Mouse (Mus musculus): Measurements from ENCODE around the gene Vamp1.

The Vamp1 gene

GRCm38 (mm10) chr6:125285890-125286289 is 70.5 kb downstream of the Vamp1 start, which contains the start of gene Tuba3a:
Gene Tuba3a, minus strand, starts transcription at chr6:125286042.
- DNase-seq (ENCODE audit: low spot score in 2 of 2), result no peak

DNA sequence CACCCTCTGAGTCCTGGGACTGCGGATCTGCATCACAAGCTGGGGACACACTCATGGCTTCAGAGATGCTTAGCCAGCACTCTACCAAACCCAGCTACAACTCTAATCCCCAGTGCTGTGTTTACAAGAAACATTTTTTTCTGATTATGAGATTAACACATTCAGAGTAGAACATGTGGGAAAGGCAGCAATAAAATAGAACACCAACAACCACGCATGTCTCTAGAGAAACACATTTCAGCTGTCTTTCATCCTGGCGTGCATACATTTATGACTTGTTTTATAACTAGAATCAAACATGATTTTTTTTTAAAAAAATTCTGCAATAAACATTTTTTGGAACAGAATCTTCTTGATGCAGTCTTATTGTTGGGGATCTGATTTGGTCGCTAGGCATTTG is 71.6 kb downstream of the Vamp1 start:
- no peak for DNase-seq (ENCODE audit: low spot score in 2 of 2)

DNA sequence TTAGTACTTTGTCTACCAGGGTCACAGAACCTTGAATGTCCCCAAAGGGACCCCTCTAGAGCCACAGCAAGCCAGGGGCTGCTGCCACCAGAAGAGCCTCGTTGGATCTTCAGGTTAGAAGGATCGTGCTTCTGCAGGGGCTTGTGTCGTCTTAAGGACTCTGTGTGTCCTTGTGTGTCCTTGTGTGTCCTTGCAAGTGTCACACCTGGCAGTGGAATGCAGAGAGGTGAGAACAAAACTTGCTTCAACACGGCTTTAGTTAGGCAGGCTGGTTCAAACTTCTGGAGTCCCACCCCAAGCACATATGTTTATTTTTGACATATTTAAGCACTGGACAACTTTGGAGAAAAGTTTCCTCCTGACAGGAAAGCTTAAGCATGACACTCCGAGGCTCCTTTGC is 73.4 kb downstream of the Vamp1 start:
- DNase-seq (ENCODE audit: low spot score in 2 of 2), result no peak

DNA sequence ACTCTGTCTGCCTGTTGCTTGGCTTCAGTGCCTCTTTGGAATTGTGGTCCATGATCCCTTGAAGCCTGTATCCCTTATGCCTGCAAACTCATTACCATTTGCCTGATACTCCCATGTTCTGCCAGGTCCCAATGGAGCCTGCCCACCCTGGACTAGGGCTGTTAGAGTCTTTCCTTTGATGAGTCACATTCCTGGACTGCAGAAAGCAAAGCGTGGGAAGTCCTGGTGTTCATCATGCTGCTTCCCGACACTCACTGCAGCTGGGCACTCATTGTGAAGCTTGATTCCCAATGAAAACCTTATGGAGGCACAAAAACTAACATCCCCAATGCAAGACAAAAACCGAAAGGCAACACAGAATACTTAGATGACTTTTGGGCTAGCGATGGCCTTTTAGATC is 76.0 kb downstream of the Vamp1 start:
- DNase-seq (ENCODE audit: low spot score in 2 of 2), result peak in 1 of 2 experiments; percentile 51

DNA sequence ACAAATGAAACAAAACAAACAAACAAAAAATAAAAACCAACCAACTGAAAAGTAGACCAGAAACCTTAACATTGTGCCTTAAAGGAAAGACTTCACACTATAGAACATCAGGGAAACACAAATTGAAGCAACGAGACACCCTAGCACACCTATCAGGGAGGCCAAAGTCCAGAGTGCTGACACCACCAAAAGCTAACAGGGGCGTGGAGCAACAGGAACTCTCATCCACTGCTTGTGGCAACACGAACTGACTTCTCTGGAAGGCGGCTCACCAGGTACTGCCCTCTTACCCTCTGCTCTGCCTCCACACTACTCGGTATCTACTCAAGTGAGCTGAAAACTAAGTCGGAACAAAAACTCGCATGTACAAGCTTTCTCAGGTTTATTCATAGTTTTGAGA is 76.9 kb downstream of the Vamp1 start:
- DNase-seq (ENCODE audit: low spot score in 2 of 2), result no peak

DNA sequence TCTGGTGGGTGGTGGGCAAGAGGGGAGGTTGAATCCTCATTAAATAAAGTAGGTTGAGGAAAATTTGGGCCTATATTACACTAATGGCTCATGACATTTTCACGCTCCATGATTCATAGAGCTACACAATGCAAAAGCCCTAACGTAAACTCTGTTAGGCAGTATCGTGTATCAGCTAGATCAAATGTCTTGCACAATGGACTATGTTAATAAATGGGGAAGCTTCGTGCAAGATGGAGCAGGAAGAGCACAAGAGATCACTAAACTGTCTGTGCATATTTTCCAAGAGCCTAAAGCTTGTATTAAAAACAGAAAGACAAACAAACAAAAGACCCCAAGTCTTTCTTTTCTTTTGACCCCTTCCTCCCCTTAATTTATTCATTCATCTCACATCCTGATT is 78.7 kb downstream of the Vamp1 start:
- no peak for DNase-seq (ENCODE audit: low spot score in 2 of 2)

All from frontal cortex, postnatal 36 days (tissue).